Mouse (Mus musculus) adrenal gland, adult 2 months (tissue): ENCODE measurements at regions not wholly inside any gene's neighbourhood (a gene's known extent, or its start where the extent isn't known, plus 50 kb on each side); places are given as distances from the start of the nearest gene placed in this dataset.
A peak's percentile ranks its signal among the peaks of the same experiment; 100 is the strongest.

Experiments
- DNase-seq: peaks from one replicate; pipeline ENCODE4 v3.0.0; 2021

- no peak for DNase-seq
Measured at GRCm38 (mm10) chr16:8351424-8351823, 73.5 kb downstream of the Tmem114 start.

DNA sequence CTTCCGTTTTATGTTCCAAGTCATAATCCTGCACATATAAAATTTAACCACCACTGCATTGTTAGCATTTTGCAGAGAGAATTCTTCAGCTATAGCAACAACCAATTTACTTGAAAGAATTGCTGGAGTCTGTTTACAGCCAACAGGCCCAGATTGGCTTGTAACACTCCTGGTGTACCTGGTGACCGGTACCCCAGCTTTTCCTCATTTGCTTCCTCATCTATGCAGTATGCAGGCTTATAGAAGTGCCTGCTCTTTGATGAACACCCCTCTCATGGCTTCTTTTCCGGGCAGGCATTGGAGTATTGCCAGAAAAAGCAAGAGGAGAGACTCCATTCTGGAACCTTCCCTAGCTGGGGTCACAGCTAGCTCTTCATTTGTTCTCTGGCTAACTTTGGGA, 75.8 kb downstream of the Tmem114 start:
- DNase-seq: no peak

DNA sequence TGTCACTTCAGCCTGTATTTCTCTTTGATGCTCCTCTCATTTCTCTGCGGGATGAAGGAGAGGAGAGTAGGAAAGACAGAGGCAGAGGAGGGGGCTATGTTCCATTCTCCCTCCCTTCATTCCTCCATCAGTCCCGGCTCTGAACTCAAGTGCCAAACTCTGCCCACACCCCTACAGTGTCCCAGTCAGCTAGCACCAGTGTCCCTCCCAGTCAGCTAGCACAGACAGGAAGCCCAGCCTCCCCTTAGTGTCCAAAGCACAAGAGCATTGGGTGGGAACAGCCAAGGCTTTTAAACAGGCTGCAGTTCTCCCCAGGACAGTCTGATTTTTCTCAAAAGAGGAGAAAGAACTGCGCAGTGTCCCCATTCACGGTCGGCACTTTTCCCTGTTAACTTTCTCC, 76.3 kb downstream of the Tmem114 start:
- DNase-seq: no peak

DNA sequence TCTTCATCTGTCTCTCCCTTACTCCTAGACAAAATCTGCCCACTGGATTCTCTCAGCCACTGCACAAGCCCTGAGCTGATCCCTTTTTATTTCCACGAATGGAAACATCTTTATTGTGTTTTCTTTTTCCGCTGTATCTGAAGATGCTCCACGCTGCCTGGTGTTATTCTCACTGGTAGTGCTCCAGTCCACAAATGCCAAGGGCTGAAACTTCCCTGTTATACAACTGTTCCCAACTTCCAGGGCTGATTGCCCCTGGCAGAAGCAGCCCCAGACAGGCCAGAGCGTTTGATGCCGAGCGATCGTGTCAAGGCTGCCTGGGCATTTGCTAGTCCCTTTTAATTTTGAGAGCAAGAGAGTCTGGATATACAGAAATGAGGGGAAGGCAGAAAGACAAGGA, 79.7 kb downstream of the Tmem114 start:
- no peak for DNase-seq

- DNase-seq: peak; percentile 14
Measured at GRCm38 (mm10) chr16:8333081-8333710, 91.7 kb downstream of the Tmem114 start.

DNA sequence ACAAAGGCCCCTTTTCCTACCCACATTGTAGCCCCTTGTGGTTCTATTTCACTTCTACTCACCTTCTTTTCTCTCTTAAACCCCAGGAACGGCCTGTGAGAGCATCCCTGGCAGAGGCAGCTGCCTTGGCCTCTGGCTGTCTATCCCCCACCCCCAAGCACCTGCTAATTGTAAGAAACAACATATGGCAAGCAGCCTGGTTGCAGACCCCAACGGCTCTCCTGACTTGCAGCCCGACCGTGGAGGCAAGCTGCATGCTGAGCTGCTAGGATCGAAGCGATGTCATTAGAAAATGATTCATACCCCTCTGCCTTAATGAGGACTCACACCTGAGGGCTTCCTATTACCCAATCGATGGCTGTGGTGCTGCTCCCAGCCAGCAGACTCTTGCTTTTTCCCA, 112.9 kb downstream of the Tmem114 start:
- no peak for DNase-seq

DNA sequence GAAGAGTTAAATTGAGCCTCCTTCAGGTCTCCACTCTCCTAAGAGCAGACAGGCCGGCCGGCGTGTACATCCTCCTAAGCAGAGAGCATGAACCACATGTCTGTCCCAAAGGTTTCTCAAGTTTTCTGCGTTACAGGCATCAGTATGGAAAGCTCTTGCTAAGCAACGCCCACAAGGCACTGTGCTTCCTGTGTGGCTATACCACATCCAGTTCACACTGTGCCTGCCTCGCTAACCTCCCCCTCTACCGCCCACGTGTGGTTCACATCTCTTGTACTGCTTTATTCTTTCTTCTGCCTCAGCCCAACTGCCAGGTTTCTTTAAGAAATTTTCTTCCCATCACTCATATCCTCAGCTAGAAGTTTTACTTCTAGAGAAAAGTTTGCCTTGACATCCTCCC, 118.5 kb downstream of the Tmem114 start:
- DNase-seq: no peak
